Mouse (Mus musculus) CH12.LX (cell line): ENCODE data around the gene Gm15448. TPM values are rescaled to one million over a fixed set of nuclear protein-coding genes. Genes with fewer than 3 reads are reported as not detected.
A peak's percentile ranks its signal among the peaks of the same experiment; 100 is the strongest.
"Not testable (repeated sequence)": the region's sequence is repeated elsewhere in the genome, so short reads cannot be mapped to it uniquely, and the experiment has no call there.

ENCODE experiments used
- DNase-seq: peaks from one replicate; pipeline ENCODE4 v3.0.0-alpha.2; 2013; ENCODE audit errors: extremely low read depth
- H3K27ac ChIP-seq: 2 replicates; pipeline ENCODE4 v1.5.1; 2012; ENCODE audit warnings: low read depth, mild to moderate bottlenecking, control low read depth, moderate library complexity; ENCODE audit not compliant: insufficient read depth
- H3K27me3 ChIP-seq: replicated peaks from 2 replicates; pipeline ENCODE3; 2012; ENCODE audit warnings: inconsistent platforms
- H3K36me3 ChIP-seq, 2 experiments: replicated peaks in 1 of 2; 2 replicates each; pipeline versions ENCODE3 to v1.6.1; 2012; ENCODE audit warnings: inconsistent platforms in 1 of 2, low read length in 1 of 2, mild to moderate bottlenecking in 1 of 2, mixed read lengths in 1 of 2, moderate library complexity in 1 of 2; ENCODE audit not compliant: control insufficient read depth in 1 of 2, insufficient read depth in 1 of 2
- H3K4me1 ChIP-seq, 2 experiments: 2 replicates each; pipeline ENCODE4 v1.6.1; 2012; ENCODE audit warnings: inconsistent platforms in 1 of 2, moderate library complexity in 1 of 2; ENCODE audit not compliant: insufficient read depth in 2 of 2, control insufficient read depth in 1 of 2
- H3K4me2 ChIP-seq: 2 replicates; pipeline ENCODE4 v1.6.1; 2012; ENCODE audit warnings: low read depth, mild to moderate bottlenecking, control low read depth; ENCODE audit not compliant: poor library complexity, insufficient read depth, severe bottlenecking
- H3K4me3 ChIP-seq, 3 experiments: fragments of 150-350 bp in 1 of 3; sonication (generic) in 1 of 3; replicated peaks in 1 of 3; 2 replicates each; pipeline versions ENCODE3 to v1.5.1; 2011 to 2012; ENCODE audit warnings: low read depth in 2 of 3, low read length in 2 of 3, mild to moderate bottlenecking in 2 of 3, moderate library complexity in 2 of 3, control low read depth in 1 of 3, improper control_type of control experiment in 1 of 3, inconsistent platforms in 1 of 3, mixed read lengths in 1 of 3; ENCODE audit not compliant: poor library complexity in 1 of 3
- H3K79me2 ChIP-seq: replicated peaks from 2 replicates; pipeline ENCODE4 v1.6.1; 2012; ENCODE audit warnings: mild to moderate bottlenecking, moderate library complexity; ENCODE audit not compliant: control insufficient read depth, poor library complexity, insufficient read depth, severe bottlenecking; ENCODE audit errors: extremely low read depth
- H3K9ac ChIP-seq: 2 replicates; pipeline ENCODE4 v1.6.1; 2012; ENCODE audit warnings: low read depth, mild to moderate bottlenecking, control low read depth, moderate library complexity; ENCODE audit not compliant: insufficient read depth
- H3K9me3 ChIP-seq: replicated peaks from 2 replicates; pipeline ENCODE3; 2012; ENCODE audit warnings: low read length, inconsistent platforms, mixed read lengths
- CTCF ChIP-seq, 2 experiments: IDR thresholded peaks in 1 of 2; conservative IDR thresholded peaks in 1 of 2; 2 replicates each; pipeline ENCODE4 v1.5.1; 2011 to 2012; ENCODE audit warnings: low read depth in 2 of 2, low read length in 2 of 2, improper control_type of control experiment in 1 of 2, inconsistent platforms in 1 of 2, mild to moderate bottlenecking in 1 of 2, moderate library complexity in 1 of 2
- RAD21 ChIP-seq: IDR thresholded peaks from 2 replicates; pipeline ENCODE4 v1.6.1; 2011; ENCODE audit warnings: low read depth, mild to moderate bottlenecking, low read length, improper control_type of control experiment, moderate library complexity
- SMC3 ChIP-seq: IDR thresholded peaks from 2 replicates; pipeline ENCODE4 v1.6.1; 2011; ENCODE audit warnings: low read depth, low read length, improper control_type of control experiment
- dilution Hi-C: fragments of 300-500 bp; cut with MboI; formaldehyde crosslinking; loops from 2 replicates; pipeline ENCODE4 v1.14.3; 2020; ENCODE audit warnings: low sequenced_read_pairs; ENCODE audit not compliant: extremely low pct_unique_long_range_greater_than_20kb, extremely low pct_ligation_motif_present
- in situ Hi-C: fragments of 300-500 bp; cut with MboI; formaldehyde crosslinking; loops from 3 replicates; pipeline ENCODE4 v1.14.3; 2019; ENCODE audit warnings: low sequenced_read_pairs, low pct_ligation_motif_present, low pct_unique_long_range_greater_than_20kb, mixed read lengths
- polyA plus RNA-seq: library from polyadenylated mRNA; unstranded; fragments of >175 nt; gene quantifications from 2 replicates; pipeline ENCODE4 v1.2.1, GENCODE M21; 2012; ENCODE audit warnings: low read depth; ENCODE audit not compliant: insufficient read length
- total RNA-seq, 2 experiments: library from RNA; depleted of rRNA; stranded (reverse); fragments of 300-350 nt in 1 of 2; fragments of >200 nt in 1 of 2; gene quantifications; 2 replicates each; pipeline ENCODE4 v1.2.3; 2012 to 2014

The Gm15448 gene
- total and polyA plus RNA-seq, 3 experiments: 0.13 to 0.84 (median 0.30) TPM

DNA sequence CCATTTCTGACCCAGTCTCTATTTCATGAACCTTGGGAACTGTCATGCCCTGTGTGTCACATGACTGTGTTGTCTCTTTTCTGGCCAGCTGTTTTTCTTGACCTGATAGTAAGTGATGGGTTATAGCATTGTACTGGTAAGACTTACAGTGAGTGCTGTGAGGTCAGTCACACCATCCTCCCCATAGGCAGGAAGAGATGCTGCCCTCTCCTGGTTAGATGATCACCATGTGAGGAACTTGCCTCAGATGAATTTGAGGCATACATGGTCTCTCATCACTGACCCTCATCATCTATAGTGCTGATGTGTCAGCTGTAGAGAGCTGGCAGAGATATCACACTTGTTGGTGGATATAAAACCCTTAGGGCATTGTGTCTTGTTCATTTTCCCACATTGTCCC is 13.6 kb downstream of the Gm15448 start:
- H3K4me1 ChIP-seq, H3K79me2 ChIP-seq, H3K9me3 ChIP-seq, dilution Hi-C loops, H3K36me3 ChIP-seq, H3K27ac ChIP-seq, H3K9ac ChIP-seq, in situ Hi-C loops, H3K4me2 ChIP-seq, H3K27me3 ChIP-seq, DNase-seq, H3K4me3 ChIP-seq: not testable (repeated sequence)
- peak; percentile 51 for TF ChIP-seq SMC3
- TF ChIP-seq RAD21: peak; percentile 25
- peak; percentile 18 to 60; a peak in 2 of 4 replicates for TF ChIP-seq CTCF (conservative IDR thresholded peaks at IDR 0.05 in 1 of 2, IDR thresholded peaks at IDR 0.05 in 1 of 2; ENCODE audit: low read depth in 2 of 2, low read length in 2 of 2)

DNA sequence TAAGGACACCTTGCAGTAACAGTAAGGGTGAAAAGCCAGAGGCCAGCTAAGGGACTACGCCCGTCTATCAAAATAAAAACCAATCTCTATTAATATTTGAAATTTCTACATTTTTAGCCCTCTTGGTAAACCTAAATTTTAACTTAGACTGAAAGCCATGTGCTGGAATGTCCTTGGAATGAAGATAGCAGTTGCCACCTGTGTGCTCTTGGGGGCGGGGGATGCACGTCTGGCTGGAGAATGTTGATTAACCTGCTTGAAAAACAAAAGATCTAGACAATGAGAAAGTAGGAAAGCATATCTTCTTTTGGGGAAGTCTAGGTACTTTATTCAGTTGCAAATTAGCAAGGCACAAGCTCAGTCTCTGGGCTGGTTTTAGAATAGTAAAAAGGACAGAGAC is 22.6 kb downstream of the Gm15448 start:
- in situ Hi-C loops, H3K4me1 ChIP-seq, H3K36me3 ChIP-seq, H3K27me3 ChIP-seq, dilution Hi-C loops, H3K4me3 ChIP-seq, H3K4me2 ChIP-seq, H3K79me2 ChIP-seq, H3K9me3 ChIP-seq, H3K9ac ChIP-seq, DNase-seq, H3K27ac ChIP-seq: not testable (repeated sequence)

DNA sequence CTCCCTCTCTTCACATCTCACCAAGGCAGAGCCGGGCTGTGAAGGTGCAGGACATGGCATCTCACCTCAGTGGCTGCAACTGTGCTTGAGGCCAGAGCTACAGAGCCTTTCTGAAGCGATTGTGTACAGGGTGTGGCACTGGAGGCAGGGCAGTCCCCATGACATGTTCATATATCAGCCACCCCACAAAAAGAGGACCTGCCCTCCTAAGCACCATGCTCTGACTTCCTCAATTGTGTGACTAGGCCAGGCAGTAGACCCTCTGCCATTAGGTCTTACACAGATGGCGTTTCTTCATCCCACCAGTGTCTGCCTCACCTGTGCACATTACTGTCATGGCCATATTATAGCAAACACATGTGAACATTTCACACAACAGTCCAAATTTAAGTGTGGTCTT is 25.5 kb downstream of the Gm15448 start:
- dilution Hi-C loops: not testable (repeated sequence)

DNA sequence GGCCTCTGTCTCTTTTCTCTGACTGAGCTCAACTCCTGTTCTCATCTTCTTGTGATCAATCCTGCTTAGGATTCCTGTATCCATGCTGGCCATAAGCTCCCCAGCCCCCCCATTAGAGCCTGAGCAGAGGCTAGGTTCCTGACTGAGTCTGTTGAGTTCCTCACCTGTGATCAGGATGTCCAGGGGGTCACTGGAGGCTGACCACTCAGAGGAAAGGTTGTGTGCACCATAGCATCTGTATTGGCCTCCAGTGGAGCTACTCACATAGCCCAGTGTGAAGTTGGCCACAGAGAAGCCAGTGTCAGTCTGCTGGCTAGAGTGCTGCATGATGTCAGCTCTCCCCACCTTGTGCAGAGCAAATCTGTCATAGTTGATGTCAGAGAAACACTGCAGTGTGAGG is 29.2 kb downstream of the Gm15448 start:
- H3K9ac ChIP-seq, H3K9me3 ChIP-seq, H3K27ac ChIP-seq, H3K79me2 ChIP-seq, H3K27me3 ChIP-seq, dilution Hi-C loops, DNase-seq, H3K4me3 ChIP-seq, in situ Hi-C loops, H3K36me3 ChIP-seq, H3K4me2 ChIP-seq, H3K4me1 ChIP-seq: not testable (repeated sequence)

More for the DNA sequence above, 25.5 kb downstream of the Gm15448 start:
- H3K4me1 ChIP-seq, H3K27me3 ChIP-seq, H3K9ac ChIP-seq, H3K79me2 ChIP-seq, H3K9me3 ChIP-seq, H3K4me2 ChIP-seq, H3K36me3 ChIP-seq, DNase-seq, H3K4me3 ChIP-seq, H3K27ac ChIP-seq, in situ Hi-C loops: not testable (repeated sequence)

Other genes starting within 250 kb of the Gm15448 start
- not detected in 2 replicates for gene Oscar, start 209.5 kb downstream of the Gm15448 start, total RNA-seq (2012; rRNA removed)
- gene Oscar, start 209.5 kb downstream of the Gm15448 start, total RNA-seq (2014; rRNA removed): not detected in 2 replicates
- 0.39 and 0.45 TPM in 2 replicates for gene Oscar, start 209.5 kb downstream of the Gm15448 start, polyA plus RNA-seq
- 261 and 292 TPM in 2 replicates for gene Ndufa3, start 208.3 kb downstream of the Gm15448 start, total RNA-seq (2012; rRNA removed)
- gene Ndufa3, start 208.3 kb downstream of the Gm15448 start, total RNA-seq (2014; rRNA removed): 50.6 and 58.9 TPM in 2 replicates
- gene Ndufa3, start 208.3 kb downstream of the Gm15448 start, polyA plus RNA-seq: 297 and 307 TPM in 2 replicates
- gene Tfpt, start 195.8 kb downstream of the Gm15448 start, total RNA-seq (2012; rRNA removed): 28.8 and 33.2 TPM in 2 replicates
- gene Tfpt, start 195.8 kb downstream of the Gm15448 start, total RNA-seq (2014; rRNA removed): 15.1 and 15.9 TPM in 2 replicates
- gene Tfpt, start 195.8 kb downstream of the Gm15448 start, polyA plus RNA-seq: 38.6 and 44.0 TPM in 2 replicates
- gene Prpf31, start 195.7 kb downstream of the Gm15448 start, total RNA-seq (2012; rRNA removed): 99.2 and 125 TPM in 2 replicates
- 117 and 119 TPM in 2 replicates for gene Prpf31, start 195.7 kb downstream of the Gm15448 start, total RNA-seq (2014; rRNA removed)
- gene Prpf31, start 195.7 kb downstream of the Gm15448 start, polyA plus RNA-seq: 171 and 204 TPM in 2 replicates
- 20.9 and 21.1 TPM in 2 replicates for gene Cnot3, start 180.4 kb downstream of the Gm15448 start, total RNA-seq (2012; rRNA removed)
- gene Cnot3, start 180.4 kb downstream of the Gm15448 start, total RNA-seq (2014; rRNA removed): 5.8 and 10.5 TPM in 2 replicates
- 68.3 and 76.9 TPM in 2 replicates for gene Cnot3, start 180.4 kb downstream of the Gm15448 start, polyA plus RNA-seq
- 6.7 and 8.1 TPM in 2 replicates for gene Leng1, start 159.8 kb downstream of the Gm15448 start, total RNA-seq (2012; rRNA removed)
- 5.4 and 5.8 TPM in 2 replicates for gene Leng1, start 159.8 kb downstream of the Gm15448 start, total RNA-seq (2014; rRNA removed)
- gene Leng1, start 159.8 kb downstream of the Gm15448 start, polyA plus RNA-seq: 8.5 and 9.9 TPM in 2 replicates
- 1.8 and 1.9 TPM in 2 replicates for gene Tmc4, start 148.1 kb downstream of the Gm15448 start, total RNA-seq (2012; rRNA removed)
- gene Tmc4, start 148.1 kb downstream of the Gm15448 start, total RNA-seq (2014; rRNA removed): 0.56 and 1.9 TPM in 2 replicates
- 4.0 and 4.6 TPM in 2 replicates for gene Tmc4, start 148.1 kb downstream of the Gm15448 start, polyA plus RNA-seq
- 39.0 and 40.2 TPM in 2 replicates for gene Tsen34, start 132.8 kb downstream of the Gm15448 start, total RNA-seq (2012; rRNA removed)
- 26.9 and 34.8 TPM in 2 replicates for gene Tsen34, start 132.8 kb downstream of the Gm15448 start, total RNA-seq (2014; rRNA removed)
- gene Tsen34, start 132.8 kb downstream of the Gm15448 start, polyA plus RNA-seq: 23.1 and 24.3 TPM in 2 replicates
- gene Mboat7, start 132.2 kb downstream of the Gm15448 start, total RNA-seq (2012; rRNA removed): 21.7 and 22.3 TPM in 2 replicates
- 18.4 and 19.4 TPM in 2 replicates for gene Mboat7, start 132.2 kb downstream of the Gm15448 start, total RNA-seq (2014; rRNA removed)
- gene Mboat7, start 132.2 kb downstream of the Gm15448 start, polyA plus RNA-seq: 36.4 and 41.2 TPM in 2 replicates
- gene Rps9, start 121.7 kb downstream of the Gm15448 start, total RNA-seq (2012; rRNA removed): 3,983 and 4,060 TPM in 2 replicates
- 5,460 and 5,555 TPM in 2 replicates for gene Rps9, start 121.7 kb downstream of the Gm15448 start, total RNA-seq (2014; rRNA removed)
- 2,959 and 3,329 TPM in 2 replicates for gene Rps9, start 121.7 kb downstream of the Gm15448 start, polyA plus RNA-seq
- gene Pirb, start 105.3 kb downstream of the Gm15448 start, total RNA-seq (2012; rRNA removed): 1.7 and 2.8 TPM in 2 replicates
- 4.2 and 5.0 TPM in 2 replicates for gene Pirb, start 105.3 kb downstream of the Gm15448 start, total RNA-seq (2014; rRNA removed)
- 9.0 and 10.7 TPM in 2 replicates for gene Pirb, start 105.3 kb downstream of the Gm15448 start, polyA plus RNA-seq
- gene Pira2, start 19.4 kb upstream of the Gm15448 start, total RNA-seq (2012; rRNA removed): 2.3 and 2.6 TPM in 2 replicates
- 8.0 and 9.5 TPM in 2 replicates for gene Pira2, start 19.4 kb upstream of the Gm15448 start, total RNA-seq (2014; rRNA removed)
- gene Pira2, start 19.4 kb upstream of the Gm15448 start, polyA plus RNA-seq: 9.6 and 10.9 TPM in 2 replicates
- 0.21 and 0.46 TPM in 2 replicates for gene Gm14548, start 72.4 kb upstream of the Gm15448 start, total RNA-seq (2012; rRNA removed)
- gene Gm14548, start 72.4 kb upstream of the Gm15448 start, total RNA-seq (2014; rRNA removed): 2.1 and 2.4 TPM in 2 replicates
- gene Gm14548, start 72.4 kb upstream of the Gm15448 start, polyA plus RNA-seq: 3.2 and 4.5 TPM in 2 replicates
- 0.08 TPM in 1 of 2 replicates, not detected in the other for gene Lilra6, start 89.8 kb upstream of the Gm15448 start, total RNA-seq (2012; rRNA removed)
- 0.26 and 0.53 TPM in 2 replicates for gene Lilra6, start 89.8 kb upstream of the Gm15448 start, total RNA-seq (2014; rRNA removed)
- gene Lilra6, start 89.8 kb upstream of the Gm15448 start, polyA plus RNA-seq: 0.48 and 1.0 TPM in 2 replicates
- 0.21 and 0.38 TPM in 2 replicates for gene Lair1, start 237.5 kb upstream of the Gm15448 start, total RNA-seq (2012; rRNA removed)
- 4.6 TPM in 2 replicates for gene Lair1, start 237.5 kb upstream of the Gm15448 start, total RNA-seq (2014; rRNA removed)
- gene Lair1, start 237.5 kb upstream of the Gm15448 start, polyA plus RNA-seq: 3.1 and 4.0 TPM in 2 replicates